Mouse (Mus musculus) adrenal gland, adult 18-20 months (tissue): ENCODE results near the gene Psmb3. TPM values are rescaled to one million over a fixed set of nuclear protein-coding genes. Genes with fewer than 3 reads are reported as not detected.
A peak's percentile ranks its signal among the peaks of the same experiment; 100 is the strongest.
"Not testable (repeated sequence)": the region's sequence is repeated elsewhere in the genome, so short reads cannot be mapped to it uniquely, and the experiment has no call there.

Experiments used
- DNase-seq, 2 experiments: peaks; one replicate each; pipeline ENCODE4 v3.0.0; 2021 to 2022; ENCODE audit warnings: low spot score in 2 of 2
- total RNA-seq, 2 experiments: library from RNA; stranded (reverse); gene quantifications; 1 replicate in 1 of 2; 2 replicates in 1 of 2; pipeline ENCODE4 v1.2.3; 2021

Psmb3 gene
- total RNA-seq, 2 experiments from 2014 or later: 221 to 238 TPM

GRCm38 (mm10) chr11:97714784-97715760, 11.9 kb downstream of the Psmb3 start:
- DNase-seq: peak in 1 of 2 experiments; percentile 51

DNA sequence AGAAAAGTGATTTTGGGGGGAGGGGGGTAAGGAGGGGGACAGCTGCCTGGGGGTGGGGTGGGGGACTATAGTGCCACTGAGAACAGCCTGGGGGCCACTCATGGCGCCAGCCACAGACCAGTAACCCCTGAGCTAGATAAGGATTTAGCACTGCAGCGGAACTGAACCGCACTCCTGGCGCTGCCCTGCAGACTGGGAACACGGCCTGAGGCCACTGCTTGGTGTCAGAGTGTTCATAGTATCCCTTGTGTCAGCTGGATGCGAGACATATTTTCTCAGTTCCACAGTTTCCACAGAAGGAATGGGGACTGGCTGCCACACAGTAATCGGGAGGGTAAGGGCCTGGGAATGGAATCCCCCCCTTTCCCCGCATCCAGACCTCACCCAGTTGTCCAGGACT, 12.8 kb downstream of the Psmb3 start:
- DNase-seq: no peak

DNA sequence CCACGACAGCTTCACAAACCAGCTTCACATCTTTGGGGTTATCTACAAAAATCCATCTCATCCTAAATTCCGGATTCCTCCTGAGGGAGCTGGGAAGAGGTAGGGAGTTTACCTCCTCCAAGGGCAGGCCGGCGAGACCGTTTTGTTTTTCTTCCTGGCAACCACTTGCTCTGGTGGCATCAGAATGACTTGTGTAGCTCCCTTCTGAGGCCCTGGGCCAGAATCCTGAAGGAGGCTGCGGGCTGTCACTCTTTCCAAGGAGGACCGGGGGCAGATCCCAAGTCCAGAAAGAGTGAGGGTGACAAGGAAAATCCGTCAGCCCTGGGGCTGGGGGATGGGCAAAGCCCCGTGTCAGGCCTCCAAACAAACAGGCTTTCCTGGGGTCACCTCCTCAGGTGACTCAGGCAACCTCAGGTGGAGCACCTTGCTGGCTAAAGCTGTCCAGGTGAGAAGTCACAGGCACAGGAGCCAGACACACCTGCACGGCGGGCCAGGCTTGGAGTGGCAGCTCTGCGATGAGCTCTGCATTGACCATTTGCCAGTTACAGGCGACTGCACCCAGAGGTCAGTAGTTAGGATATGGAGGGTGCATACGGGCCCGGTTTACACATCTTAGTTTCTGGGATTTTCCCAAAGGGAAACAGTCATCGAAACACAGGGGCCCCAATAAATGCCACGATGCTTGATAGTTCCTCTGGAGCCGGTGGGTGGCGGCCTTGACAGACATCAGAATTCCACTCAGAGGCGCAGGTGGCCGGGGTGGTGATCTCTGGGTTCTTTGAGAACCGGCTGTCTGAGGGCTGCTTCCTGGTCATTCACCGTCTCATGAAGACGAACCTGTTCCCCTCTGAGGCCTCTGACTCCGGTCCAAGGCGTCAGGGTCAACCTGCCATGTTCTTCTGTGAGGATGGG, 14.4 kb downstream of the Psmb3 start:
- DNase-seq: no peak

DNA sequence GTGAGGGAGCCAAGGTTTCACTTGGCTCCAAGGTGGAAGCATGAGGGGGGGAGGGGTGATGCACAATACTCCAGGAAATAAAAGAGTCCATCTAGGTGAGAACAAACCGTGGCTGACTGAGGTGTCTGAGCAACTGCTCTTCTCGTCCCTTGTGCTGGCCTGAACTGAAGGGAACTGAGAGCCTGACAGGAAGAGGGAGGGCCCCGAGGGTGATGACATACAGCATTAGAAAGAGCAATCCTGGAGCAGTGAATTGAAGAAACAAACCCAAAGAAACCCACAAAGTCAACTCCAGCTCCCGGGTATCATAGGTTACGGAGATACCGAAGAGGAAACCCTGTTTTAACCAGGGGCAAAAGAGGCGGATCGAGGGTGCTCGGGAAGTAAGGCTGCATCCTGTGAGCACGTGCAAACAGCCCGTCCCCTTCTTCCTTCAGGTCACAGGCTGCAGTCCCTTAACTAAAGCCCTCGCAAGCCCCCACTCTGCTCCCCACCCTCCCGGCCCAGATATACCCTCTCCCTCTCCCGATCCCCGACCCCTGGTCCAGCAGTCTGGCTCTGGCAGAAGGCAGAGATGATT, 15.2 kb downstream of the Psmb3 start:
- DNase-seq: no peak

- no peak for DNase-seq
Observed at GRCm38 (mm10) chr11:97719041-97719440, 15.8 kb downstream of the Psmb3 start.

- no peak for DNase-seq
Observed at GRCm38 (mm10) chr11:97721338-97721737, 18.1 kb downstream of the Psmb3 start.

DNA sequence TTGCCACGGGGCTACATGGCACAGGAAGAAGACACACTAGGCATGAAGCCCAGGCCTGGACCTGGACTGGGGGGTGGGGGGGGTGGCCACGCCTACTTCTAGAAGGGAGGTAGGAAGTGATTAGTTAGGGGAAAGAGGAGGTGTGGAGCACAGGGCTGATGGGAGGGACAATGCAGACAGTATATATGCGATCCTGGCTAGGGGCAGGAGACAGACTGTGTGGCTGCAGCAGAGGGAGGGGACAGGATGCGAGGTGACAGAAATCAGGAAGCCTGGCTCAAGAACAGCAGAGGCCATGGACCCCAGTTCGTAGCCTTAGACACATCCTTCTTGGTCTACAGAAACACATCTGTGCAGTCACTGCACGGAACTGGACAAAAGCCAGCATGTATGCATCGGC, 20.5 kb downstream of the Psmb3 start:
- DNase-seq: no peak

DNA sequence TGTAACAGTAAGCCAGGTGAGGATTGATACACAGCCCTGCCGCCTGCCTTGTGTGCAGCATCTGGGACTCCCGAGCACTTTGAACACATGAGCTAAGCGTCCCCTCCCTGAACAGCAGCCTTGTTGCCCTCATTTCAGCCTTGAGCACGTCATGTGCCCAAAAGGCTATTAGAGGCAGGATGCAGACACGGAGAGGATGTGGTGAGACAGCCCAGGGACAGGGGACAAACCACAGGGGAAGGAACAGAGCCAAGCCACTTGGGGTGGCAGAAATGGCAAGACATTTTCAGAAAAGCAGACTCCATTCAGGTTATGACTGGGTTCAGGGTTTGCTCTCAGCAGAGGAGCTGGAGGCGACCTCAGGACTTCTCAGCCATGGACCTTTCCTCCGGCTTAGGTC, 25.1 kb downstream of the Psmb3 start:
- no peak for DNase-seq

DNA sequence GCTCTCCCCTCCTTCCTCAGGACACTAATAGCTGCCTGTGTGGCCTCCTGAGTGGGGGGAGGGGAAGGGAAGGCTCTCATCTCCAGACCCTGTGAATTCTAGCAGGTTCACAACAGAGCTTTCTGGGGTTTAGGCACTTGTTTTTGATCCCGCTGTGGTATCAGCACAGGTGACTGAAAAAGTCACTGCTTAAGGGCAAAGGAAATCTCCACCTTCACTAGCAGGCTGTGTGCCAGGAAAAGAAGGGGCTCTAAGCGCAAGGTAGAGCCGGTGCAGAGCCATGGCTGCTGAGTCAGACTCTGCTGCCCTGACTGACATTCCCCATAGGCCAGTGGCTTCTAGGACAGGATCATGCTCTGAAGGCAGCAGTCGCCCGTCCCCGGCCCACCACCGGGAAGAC, 25.5 kb downstream of the Psmb3 start:
- DNase-seq: no peak

- no peak for DNase-seq
Observed at GRCm38 (mm10) chr11:97733689-97734088, 30.5 kb downstream of the Psmb3 start.

DNA sequence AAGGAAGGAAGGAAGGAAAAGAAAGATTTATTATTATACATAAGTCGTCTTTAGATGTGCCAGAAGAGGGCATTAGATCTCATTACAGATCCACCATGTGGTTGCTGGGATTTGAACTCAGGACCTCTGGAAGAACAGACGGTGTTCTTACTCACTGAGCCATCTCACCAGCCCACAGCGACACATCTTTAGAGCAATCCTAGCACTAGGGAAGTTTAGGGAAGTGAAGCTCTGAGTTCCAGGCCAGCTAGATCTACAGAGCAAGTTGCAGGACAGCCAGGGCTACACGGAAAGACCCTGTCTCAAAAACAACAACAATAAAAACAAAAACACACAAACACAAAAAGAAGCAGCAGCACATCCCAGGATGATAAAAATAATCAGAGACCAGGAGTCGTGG, 31.6 kb downstream of the Psmb3 start:
- not testable (repeated sequence) for DNase-seq

- DNase-seq: no peak
Observed at GRCm38 (mm10) chr11:97736645-97737044, 33.4 kb downstream of the Psmb3 start.

- no peak for DNase-seq
Observed at GRCm38 (mm10) chr11:97737600-97737999, 34.4 kb downstream of the Psmb3 start.

DNA sequence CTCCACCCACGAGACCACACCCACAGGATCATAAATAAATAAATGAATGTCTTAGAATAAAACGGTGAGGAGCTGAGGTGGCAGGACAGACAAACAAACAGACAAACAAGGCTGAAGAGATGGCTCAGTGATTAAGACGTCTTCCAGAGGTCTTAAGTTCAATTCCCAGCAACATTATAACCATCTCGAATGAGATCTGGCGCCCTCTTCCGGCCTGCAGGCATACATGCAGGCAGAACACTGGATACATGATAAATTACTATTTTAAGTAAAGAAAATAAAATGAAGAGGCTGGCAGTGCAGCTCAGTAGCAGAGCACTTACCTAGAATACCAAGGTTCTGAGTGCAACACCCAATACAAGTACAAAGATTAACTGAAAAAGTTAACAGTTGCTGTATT, 35.5 kb downstream of the Psmb3 start:
- no peak for DNase-seq

DNA sequence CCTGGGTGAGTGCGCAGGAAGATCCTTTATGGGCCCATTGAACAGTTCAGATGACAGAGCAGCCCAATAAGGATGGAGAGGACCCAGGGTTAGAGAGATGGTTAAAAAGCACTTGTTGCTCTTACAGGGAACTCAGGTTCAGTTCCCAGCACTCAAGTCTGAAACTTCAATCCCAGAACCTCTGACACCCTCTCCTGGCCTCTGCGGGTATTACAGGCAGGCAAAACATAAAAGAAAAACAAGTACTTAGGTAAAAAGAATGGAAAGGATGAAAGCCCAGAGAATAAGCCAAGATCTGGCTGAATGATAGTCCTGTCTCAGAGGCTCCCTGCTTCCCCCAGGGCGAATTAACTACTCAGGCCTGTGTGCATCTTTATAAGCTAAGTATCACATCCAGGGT, 36.0 kb downstream of the Psmb3 start:
- DNase-seq: no peak

DNA sequence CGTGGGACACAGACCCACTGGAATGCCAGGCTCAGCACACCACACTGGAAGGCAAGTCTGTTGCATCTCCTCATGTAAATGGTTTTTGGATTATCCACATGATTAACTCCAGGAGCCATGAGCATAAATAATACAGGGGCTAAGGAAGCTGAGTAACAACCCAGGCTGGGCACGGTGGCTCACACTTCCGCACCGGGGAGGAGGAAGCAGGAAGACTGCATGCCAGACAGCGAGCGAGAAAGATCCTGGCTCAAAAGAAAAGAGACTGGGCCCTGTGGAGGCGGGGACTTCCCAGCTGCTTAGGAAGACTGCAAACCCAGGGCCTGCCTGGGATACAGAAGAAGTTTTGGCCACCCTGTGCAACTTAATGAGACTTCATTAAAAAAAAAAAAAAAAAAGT, 37.0 kb downstream of the Psmb3 start:
- DNase-seq: no peak

DNA sequence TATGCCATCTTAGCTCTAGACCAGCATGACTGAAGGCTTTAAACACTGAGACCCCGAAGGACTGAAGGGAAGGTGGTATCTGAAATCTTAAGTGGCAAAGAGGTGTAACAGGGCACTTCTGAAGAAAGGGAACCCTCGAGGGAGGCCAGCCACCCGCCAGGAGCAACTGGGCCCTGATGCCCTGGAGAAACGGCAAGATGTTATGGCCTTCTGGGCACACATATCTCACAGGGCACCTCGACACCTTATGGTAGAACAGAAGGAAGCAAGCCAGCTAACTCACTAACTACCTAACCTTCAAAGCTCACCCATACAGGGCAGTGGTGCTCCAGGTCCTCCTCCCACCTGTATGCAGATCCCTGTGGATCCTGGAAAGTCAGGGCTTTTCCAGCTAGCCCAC, 39.0 kb downstream of the Psmb3 start:
- no peak for DNase-seq

GRCm38 (mm10) chr11:97742591-97742990, 39.4 kb downstream of the Psmb3 start:
- DNase-seq: no peak

GRCm38 (mm10) chr11:97743423-97743822, 40.2 kb downstream of the Psmb3 start:
- no peak for DNase-seq

DNA sequence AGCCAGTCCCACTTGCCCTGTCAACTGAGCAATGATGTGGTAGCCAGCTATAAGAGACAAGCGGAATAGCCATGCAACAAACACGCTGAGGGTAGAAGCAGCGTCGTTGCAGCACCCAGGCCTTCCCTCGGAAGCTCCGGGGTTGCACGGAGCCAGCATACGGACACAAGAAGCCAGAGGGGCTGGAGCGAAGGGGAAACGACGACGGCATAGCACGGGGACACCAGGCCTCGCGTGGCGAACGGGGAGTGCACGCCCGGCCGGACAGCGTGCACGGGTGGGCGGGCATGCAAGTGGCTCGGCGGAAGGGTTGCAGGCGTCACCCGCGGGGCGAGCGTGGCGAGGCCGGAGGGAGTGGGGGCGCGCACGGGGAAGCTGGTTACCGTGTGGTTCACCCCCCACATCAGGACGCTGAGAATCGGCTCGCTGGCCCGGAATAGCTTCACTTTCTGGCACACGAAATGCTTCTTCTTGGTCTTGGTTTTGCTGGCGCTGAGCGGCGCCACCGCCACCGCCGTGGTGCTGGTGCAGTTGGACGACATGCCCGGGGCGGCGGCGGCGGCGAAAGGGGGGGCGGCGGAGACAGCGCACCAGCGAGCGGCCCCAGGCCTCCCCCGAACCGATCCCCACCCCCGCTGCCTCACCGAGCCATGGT, 41.0 kb downstream of the Psmb3 start, which contains the start of gene Pip4k2b:
Gene Pip4k2b, minus strand, starts transcription at position 642 of the 655 bp plus-strand sequence.
- peak in 1 of 2 experiments; percentile 60 for DNase-seq
